Mouse (Mus musculus): ENCODE measurements at regions not wholly inside any gene's neighbourhood (a gene's known extent, or its start where the extent isn't known, plus 50 kb on each side); places are given as distances from the start of the nearest gene placed in this dataset.

DNA sequence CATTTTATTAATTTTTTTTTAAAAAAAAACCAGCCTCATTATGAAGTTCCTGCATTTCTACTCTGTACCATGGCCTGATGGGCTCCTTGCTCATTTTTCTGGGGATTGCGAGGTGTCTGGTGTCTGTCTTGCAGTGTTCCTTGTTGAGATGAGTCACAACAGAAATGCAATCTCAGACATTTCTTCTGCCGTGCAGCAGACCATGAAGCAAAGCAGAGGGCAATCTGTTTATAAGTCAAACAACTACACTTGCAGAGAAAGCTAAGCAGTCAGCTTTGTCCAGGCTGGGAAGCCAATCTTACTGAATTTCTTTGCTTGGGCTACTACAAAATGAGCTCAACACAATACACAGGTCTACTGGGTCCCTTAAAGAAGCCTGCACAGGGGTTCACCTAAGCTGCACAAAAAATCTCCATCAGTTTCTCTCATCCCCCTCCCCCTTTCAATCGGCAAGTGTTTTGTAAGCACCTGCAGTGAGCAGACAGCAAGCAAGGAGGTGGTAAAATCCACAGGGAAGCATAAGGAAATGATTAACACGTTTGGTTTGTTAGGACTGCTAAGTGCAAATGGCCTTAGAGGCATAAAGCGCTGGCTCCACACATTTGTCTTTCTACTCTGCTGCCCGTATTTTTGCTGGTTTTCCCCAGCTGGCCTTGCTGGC, 171.0 kb upstream of the Dmrta1 start:
- ATAC-seq (replicated peaks; ENCODE audit: poor library complexity): no peak

DNA sequence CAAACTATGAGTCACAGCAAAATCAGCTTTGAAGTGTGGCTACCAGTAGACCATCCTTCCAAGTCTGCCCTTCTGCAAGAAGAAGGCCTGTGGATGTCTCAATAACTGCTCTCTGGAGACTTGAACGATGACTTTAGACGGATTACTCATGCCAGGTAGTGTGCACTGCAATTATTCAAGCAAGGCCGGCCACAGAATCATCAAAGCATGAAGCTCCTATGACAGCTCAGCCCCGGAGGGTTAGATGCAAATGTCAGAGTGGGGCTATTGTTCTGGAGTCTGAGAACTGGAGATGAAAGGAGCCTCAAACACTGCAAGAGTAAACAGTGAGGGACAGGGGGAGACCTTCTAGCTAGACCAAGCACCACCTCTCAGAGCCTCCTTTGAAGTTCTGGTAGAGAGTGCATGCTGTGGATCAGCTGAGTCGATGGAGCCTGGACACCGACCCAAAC, 173.8 kb upstream of the Dmrta1 start:
- no peak for ATAC-seq (replicated peaks; ENCODE audit: poor library complexity)

DNA sequence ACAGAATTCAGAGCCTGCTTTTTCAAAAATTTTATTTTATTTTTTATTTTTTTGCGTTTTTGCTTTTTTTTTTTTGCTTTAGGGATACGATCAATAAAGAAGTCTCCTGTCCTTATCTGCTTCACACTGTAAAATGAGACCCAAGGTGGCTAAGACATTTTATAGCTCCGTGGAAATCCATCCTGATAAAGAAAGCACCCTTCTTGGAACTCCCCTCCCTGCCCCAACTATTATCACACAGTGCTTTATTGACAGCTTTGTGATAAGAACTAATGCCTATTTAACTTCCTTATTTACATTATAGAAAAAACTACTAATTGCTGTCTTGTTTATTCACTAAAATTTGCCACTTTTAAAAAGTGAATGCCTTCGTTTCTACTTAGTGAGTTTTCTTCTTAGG, 179.0 kb upstream of the Dmrta1 start:
- ATAC-seq (replicated peaks; ENCODE audit: poor library complexity): 0 out of 2 replicates have a peak, but pooled peaks have one; percentile 23

DNA sequence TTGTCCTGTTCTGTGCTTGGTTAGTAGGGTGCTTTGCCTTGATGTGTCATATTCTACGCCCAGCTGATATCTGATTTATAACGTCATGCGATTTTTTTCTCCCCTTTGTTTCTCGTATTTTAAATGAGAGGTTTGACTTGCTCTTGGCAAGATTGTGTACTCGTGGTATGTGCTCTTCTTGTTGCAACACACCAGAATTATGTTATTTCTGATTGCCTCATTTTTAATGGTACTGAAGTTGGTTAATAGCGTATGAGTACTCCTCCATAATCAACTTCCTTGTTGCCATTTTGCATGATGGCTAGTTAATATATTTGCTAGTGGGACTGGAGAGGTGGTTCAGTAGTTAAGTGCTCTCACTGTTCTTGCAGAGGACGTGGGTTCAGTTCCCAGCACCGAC, 180.1 kb upstream of the Cdkn2b start:
- no peak for ATAC-seq (replicated peaks; ENCODE audit: poor library complexity)

DNA sequence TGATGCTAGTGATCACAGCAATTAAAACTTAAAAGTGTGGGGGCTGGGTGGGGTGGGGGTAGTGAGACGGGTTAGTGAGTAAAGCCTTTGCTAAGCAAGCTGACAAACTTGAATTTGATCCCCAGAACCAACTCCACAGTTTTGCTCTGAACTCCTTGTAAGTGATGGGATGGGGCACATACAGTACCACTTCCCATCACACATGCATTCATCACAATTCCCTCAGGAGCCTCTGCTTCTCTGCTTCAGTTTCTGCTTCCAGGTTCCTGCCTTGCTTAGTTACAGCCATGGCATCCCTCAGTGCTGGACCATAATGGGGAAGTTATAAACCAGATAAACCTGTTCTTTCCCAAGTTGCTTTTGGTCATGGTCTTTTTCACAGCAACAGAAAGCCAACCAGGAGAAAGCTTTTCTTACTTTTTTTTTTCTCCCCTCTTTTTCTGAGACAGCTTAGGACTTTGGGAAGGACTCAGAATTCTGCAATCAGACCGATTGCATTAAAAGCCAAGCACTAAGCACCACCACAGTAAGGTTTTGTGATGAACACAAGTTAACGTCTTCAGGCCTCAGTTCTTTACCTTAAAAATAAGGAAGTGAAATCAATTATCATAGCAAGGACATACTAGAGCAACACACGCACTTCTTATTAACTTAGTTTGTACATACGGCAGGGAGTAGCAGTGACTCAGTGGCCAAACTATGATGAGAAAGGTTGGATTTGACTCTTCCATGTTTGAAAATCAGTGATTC, 176.8 kb upstream of the Cdkn2b start:
- peak; percentile 29 for ATAC-seq (replicated peaks; ENCODE audit: poor library complexity)

DNA sequence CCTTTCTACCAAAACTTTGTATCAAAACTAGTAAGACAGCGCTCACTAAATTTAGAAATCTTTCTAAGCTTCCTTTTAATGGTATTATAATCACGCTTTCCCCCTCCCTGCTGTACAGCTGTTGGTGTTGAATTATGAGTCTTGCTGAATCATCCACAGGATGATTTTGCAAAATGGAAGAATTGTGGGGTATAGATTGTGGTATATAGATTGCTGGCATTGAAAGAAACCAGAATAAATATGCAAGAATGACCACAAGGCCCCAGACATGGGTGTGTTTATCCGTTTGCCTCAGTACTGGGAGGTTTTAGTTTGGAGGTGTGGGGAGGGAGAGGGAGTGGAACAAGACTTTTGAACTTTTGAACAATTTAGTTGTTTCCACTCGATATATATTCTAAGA, 176.1 kb upstream of the Cdkn2b start:
- peak; percentile 68 for ATAC-seq (replicated peaks; ENCODE audit: poor library complexity)

DNA sequence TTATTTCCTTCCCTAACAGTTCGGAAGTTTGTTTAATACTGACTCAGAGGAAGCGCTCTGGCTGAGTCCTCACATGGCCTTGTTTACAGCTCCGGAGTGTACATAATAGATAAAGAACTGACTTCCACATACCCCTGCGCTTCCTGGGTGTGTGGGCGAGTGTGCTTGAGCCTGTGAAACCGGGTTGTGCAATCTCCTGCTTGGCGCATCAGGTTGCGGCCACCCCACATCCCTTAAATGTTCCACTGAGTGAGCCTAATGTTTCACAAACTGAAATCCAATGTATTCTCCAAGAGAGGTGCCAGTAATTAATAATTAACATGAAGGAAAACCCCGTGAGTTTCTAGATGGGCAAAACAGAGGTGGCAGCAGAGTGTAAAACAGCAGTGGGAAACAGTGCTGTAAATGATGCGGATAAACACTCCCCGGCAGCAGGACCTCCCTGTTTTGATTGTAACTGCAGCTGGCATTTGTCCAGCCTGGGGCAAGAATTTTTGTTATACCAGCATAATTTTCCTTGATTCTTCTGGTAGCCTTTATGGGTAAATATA, 175.2 kb upstream of the Cdkn2b start:
- ATAC-seq (replicated peaks; ENCODE audit: poor library complexity): peak; percentile 84

DNA sequence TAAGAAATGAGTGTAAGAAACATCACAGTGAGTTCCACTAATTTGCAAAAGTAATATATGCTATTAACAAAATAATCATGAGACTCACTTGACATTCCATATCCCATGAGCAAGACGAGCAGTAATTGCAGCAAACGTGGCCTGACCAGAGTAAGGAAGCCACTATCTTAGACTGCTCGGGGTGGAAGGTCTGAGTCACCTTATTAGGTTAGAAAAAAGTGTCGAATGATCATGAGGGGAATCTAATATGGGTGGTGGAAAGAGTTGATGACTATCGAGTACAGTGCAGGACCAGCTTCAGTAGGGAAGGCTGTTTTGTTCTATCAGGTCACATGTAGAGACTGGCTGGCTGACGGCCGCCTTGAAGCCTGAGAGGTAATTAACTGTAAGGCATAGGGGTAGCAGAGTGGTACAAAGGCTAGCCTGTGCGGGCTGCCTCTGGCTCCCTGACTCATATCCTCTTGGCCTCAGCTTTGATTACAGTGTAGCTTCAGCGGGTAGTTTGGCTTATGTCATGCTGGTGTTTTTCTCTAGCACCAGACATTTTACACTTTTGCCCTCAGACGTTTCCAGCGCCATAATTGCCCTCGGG, 167.9 kb upstream of the Cdkn2b start:
- no peak for ATAC-seq (replicated peaks; ENCODE audit: poor library complexity)

DNA sequence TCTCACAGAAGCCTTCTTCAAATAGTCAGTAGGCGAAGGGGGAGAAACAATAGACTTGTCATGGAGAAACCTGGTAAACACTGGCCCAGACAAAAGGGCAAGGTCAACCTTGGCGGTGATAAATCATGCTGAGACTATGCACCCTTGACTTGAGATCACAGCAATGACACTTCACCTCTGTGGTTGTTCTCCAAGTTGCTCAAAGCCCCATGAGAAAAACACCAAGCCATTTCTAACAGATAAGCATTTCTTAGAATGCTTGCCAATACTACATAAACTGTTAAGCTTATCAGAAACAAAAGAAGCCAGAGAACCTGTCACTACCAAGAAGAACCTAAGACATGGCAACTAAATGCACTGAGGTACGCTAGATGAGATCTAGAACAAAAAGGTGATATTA, 165.0 kb upstream of the Cdkn2b start:
- ATAC-seq (replicated peaks; ENCODE audit: poor library complexity): peak; percentile 84

DNA sequence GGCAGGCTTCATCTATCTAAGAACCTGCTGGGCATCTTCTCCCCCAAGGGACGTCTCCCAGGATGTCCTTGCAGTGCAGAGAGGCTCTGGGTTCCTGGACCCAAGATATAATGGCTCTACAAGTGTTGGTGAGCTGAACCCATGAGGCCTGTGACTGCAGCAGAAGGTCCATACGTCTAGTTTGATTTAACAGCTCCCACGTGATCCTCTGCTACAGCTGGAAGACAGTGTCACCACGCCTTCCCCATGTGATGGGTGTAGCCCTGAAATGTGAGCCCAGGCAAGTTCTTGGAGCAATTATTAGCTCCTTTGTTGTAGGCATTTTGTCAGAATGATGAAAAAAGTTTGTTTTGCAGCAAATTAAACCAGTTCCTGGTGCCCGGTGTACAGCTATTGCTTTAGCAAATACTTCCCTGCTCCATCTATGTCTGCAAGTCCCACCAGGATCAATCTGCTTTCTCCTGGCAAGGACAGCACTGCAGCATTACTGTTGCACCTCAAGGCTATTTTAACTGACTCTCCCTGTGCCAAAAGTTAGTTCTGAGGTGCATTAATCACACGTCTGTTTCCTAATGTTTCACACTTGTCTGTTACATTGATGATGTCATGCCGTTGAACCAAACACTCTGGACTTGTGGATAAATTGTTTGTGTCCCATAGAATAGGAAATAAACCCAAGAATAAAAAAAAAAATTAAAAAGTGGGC, 164.2 kb upstream of the Cdkn2b start:
- peak; percentile 50; the same call in 1 of the 2 replicates for ATAC-seq (replicated peaks; ENCODE audit: poor library complexity)

DNA sequence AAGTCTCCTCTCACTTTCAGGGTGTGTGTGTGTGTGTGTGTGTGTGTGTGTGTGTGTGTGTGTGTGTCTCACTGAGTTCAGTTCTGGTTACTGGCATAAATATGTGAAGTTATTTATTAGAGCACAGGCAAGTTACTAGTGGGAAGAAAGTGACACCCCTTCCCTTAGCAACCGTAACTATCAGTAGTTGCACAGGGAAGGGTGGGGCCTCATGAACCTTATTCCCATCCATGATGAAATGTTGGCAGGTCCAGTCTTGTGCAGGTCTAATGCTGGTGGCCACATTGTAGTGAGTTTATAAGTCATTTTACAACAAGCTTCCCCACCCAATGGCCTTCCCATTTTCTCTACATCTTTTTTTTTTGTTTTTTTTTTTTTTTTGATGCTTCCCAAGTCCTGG, 160.6 kb upstream of the Cdkn2b start:
- ATAC-seq (replicated peaks; ENCODE audit: poor library complexity): no peak

DNA sequence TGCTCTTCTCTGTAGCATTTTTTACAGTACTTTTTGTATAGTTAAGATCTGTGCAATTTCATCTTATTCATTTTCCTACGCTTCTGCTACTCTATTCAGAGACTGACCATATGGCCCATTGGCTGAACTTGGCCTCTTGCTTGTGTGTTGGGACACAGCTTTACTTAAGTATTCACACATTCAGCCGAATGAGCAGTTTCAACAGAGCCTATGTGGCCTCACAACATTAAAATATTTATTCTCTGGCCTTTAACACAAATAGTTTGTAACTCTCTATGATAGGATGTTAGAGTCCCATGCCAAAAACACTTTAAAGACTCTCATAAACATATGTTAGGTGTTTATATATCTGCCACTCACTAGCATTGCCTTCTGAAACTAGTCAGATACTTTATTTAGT, 159.9 kb upstream of the Cdkn2b start:
- ATAC-seq (replicated peaks; ENCODE audit: poor library complexity): no peak

DNA sequence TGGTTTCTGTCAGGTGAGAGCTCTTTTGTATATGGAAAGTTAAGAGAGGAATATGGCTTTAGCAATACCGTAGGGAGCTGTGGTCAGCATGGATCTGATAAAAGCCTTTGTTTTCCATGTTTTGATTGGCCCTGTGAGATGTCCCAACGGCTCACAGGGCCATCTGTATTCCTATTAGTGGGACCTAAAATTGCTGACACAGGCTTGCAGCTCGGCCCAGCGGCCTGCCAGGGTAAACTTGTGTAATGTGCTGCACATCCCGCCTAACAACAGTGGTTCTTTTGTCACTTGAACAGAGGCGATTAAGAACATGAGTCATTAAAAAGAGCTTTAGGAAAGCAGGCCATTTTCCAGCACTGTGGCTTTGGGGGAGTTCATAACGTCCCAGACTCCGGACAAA, 159.0 kb upstream of the Cdkn2b start:
- ATAC-seq (replicated peaks; ENCODE audit: poor library complexity): 0 out of 2 replicates have a peak, but pooled peaks have one; percentile 19

DNA sequence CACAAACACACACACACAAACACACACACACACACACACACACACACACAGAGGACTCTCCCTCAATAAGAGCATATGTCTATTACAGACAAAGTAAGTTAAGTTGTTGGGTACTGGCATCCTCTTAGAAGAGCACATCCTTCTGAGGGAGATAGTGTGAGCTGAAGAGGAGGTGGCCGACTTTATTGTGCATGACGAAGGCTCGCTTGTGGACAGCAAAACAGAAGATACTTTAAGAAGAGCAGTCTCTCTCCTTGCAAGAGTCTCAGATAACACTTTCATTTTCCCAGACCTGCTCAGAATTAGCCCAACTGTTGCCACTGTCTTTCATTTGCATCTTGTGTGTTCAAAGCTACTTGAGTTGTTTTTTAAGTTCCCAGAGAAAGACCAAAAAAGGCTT, 158.6 kb upstream of the Cdkn2b start:
- no peak; the same call in 1 of the 2 replicates for ATAC-seq (replicated peaks; ENCODE audit: poor library complexity)

DNA sequence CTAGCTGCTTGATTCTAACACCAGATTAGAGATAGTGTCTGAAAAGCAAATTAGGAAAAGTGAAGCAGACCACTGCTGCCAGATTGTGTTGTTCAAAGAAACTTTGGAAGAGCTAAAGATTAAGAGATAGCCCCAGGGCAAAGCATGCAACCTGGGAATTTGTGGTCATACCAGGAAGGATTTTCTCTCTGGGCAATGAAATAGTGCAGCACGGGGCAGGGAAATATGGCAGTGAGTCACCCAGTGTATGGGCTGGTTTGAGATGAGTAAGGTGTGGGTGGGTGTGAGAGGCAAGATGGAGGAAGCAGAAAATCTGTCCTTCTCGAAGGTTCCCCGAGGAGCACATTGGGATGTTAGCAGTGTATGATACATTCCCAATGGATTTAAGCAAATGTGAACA, 155.9 kb upstream of the Cdkn2b start:
- ATAC-seq (replicated peaks; ENCODE audit: poor library complexity): no peak

DNA sequence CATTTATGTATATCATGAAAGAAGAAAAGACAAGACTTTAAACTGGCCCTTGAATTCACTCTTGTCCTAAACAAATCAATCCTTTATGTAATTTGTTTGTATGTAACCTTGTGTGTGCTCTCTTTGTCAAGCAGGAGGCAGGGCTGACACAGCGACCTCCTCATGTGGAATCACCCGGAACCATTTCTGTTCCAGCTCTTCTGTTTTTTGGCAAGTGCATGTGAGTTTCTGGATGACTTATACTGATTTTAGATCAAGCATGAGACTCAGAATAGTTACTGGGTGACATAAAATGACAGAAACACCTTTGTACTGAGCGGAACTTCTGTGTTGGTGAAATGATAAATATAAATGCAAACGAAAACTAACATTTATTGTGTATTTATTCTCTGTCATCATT, 152.3 kb upstream of the Cdkn2b start:
- no peak for ATAC-seq (replicated peaks; ENCODE audit: poor library complexity)

DNA sequence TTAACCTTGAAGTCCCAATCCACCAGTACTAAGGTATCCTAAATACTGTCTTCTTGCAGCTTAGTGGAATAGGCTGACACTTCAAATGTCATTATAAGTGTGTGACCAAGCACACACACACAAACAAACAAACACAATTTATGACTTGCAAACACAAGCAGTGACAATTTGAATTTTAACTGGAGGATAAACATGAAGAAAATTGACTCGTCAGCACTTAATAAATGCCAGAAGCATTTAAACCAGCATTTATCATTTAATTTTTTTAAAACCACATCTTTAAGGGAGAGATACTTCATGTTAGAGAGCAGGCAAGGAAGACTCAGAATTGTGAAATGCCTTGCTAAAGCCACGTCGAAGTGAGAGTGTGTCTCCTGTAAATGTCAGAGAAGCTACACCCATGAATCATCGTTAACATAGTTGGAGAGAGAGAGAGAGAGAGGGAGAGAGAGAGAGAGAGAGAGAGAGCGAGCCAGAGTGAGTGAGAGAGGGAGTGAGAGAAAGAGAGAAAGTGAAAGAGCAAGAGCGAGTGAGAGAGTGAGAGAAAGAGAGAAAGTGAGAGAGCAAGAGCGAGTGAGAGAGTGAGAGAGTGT, 149.4 kb upstream of the Cdkn2b start:
- ATAC-seq (replicated peaks; ENCODE audit: poor library complexity): no peak

DNA sequence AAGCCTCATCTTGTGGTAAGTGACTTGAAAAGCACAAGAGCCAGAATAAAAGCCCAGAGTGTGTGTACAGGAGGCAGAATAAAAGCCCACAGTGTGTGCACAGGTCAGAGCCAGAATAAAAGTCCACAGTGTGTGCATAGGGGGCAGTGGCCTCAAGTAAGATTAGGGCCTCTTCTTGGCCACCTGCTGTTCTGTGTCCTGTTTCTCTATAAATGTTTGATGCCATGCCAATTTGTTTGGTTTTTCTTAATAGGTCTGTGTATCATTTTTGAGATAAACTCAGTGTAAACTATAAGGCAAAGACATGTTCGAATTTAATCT, 148.5 kb upstream of the Cdkn2b start:
- peak; percentile 47 for ATAC-seq (replicated peaks; ENCODE audit: poor library complexity)

DNA sequence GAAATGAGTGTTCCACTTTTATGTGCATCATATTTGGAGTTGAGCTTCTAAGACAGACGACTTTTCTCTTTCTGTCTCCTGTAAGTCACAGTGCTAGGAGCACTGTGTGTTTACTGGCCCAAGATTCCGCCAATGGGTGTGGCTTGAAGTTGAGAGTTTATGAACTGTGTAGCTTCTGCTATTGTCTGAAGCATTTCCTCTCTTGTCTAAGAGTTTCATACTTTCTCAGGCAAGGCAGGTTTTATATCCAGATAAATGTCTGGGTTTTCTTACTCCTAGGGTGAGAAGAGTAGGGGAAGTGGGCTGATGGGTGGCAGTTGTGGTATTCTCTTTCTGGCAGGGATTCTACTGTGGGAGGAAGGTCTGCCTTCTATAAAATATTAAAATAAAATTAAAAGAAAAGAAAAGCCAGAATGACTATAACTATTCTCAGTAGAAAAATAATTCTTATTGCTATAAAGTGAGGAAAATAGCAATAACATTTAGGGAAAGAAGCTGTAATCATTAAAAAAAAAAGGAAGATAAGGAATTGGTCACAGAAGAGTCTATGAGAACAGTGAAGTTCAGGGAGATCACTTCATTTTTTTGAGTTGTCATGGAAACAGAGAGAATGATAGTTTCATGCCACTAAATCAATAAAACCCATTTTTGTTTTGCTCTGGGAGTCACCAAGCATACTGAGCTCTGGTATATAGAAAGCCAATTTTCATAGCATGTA, 147.9 kb upstream of the Cdkn2b start:
- peak; percentile 70 for ATAC-seq (replicated peaks; ENCODE audit: poor library complexity)

DNA sequence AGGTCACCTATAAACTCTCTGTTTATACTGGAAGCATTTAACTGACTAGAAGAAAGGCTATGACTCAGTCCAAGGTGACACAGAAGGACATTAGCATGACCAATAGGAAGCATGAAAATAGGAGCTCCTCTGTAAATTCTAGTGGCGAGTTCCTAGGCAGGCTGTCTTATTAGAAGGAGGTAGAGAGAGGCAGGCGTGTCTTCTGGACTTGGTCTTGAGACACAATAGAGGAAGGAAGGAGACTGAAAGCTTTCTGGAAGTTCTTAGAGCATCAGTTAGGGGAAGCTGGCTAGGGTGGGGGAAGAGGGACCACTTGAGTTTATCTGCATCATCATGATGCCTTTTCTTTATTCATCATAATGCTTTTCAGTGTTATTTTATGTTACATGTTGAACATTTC, 147.0 kb upstream of the Cdkn2b start:
- peak; percentile 42; the same call in 1 of the 2 replicates for ATAC-seq (replicated peaks; ENCODE audit: poor library complexity)
